Mouse (Mus musculus): ENCODE measurements around the gene Mecom.

GRCm38 (mm10) chr3:30226928-30227370 is 320.9 kb downstream of the Mecom start:
- TF ChIP-seq POLR2A (IDR thresholded peaks at IDR 0.05; ENCODE audit: low read depth, low read length) (no peak), CTCF (IDR thresholded peaks at IDR 0.05; ENCODE audit: borderline replicate concordance, insufficient read depth, low read length) (no peak)
